Mouse (Mus musculus): ENCODE measurements around the gene Tbc1d8.
A peak's percentile ranks its signal among the peaks of the same experiment; 100 is the strongest.

GRCm38 (mm10) chr1:39522519-39522918 is 44.0 kb upstream of the Tbc1d8 start:
- TF ChIP-seq POLR2A (IDR thresholded peaks at IDR 0.05; ENCODE audit: borderline replicate concordance, control insufficient read depth, low read depth, low read length) (no peak), CTCF (IDR thresholded peaks at IDR 0.05; ENCODE audit: control insufficient read depth, insufficient read depth, low read length) (peak; percentile 52)
